Mouse (Mus musculus): Measurements from ENCODE around the gene Cenpx. TPM values are rescaled to one million over a fixed set of nuclear protein-coding genes. Genes with fewer than 3 reads are reported as not detected.

The Cenpx gene
- polyA plus RNA-seq, 1 experiment from 2014 or later: 81.0 TPM

DNA sequence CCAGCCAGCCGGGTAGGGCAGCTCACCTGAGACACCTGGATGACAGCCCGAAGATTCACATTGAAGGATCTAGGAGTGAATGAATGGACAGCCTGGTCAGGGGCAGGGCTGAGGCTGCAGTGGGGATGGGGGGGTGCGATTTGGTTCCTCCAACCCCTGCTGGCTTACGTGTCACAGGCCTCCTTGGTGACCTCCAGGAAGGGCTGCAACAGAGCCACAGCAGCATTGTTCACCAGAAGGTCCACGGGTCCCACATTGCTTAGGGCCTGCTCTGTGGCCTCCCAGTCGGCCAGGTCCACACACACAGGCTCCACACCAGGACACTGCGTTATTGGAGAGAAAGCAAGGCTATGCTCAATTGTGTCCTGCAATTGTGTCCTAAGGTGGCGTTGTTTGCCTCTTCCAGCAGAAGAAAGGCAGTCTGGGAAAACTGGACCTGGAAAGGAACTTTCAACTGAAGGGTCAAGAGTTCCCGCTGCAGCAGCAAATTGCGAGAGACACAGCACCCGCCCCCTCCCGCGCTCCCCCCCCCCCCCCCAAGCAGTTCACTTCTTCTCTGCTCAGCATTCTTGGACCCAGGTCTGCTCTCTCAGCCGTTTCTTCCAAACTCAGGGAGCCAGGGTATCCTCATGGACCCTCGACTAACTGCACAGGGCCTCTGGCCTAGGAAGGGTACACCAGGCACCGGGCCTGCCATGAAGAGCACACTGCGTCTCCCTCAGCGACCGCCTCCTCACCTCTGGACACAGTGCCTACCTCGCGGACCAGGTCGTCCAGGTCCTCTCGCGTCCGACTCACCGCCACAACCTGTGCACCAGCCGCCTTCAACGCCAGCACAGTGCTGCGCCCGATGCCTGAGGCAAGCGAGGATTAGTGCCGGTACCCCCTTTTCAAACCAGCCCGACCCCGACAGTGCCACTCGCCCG lies 13.0 kb upstream of the Cenpx start:
- peak overlapping the region; percentile 63 for H3K4me3 ChIP-seq (ENCODE audit: low read depth, low read length)
- peak overlapping the region; percentile 86 for H3K4me2 ChIP-seq (ENCODE audit: low read depth, low read length)
- TF ChIP-seq CTCF (IDR thresholded peaks at IDR 0.05; ENCODE audit: low read depth) (peak; percentile 5; the same call in 1 of the 2 replicates), EP300 (IDR thresholded peaks at IDR 0.05; ENCODE audit: low read depth) (no peak)
- H3K9me3 ChIP-seq (ENCODE audit: low read length): no peaks in the 10 kb centered on the region
- 22% methylated on average over 34 of the region's 36 CpGs for WGBS (ENCODE audit: insufficient replicate concordance)
- H3K4me1 ChIP-seq (ENCODE audit: insufficient read depth): peaks cover 22% of the 10 kb centered on the region
- H3K27me3 ChIP-seq (ENCODE audit: insufficient read depth, low read length): peaks cover 17% of the 10 kb centered on the region
- DNase-seq (no peak), ATAC-seq (peak; percentile 77)
- H3K36me3 ChIP-seq (replicated peaks; ENCODE audit: insufficient read depth, low read length): 0 out of 2 replicates have a peak, but pooled peaks cover 2% of the 10 kb centered on the region
- peak overlapping the region; percentile 93 for H3K27ac ChIP-seq (ENCODE audit: low read depth)
- peak overlapping the region; percentile 70 for H3K9ac ChIP-seq (replicated peaks)

DNA sequence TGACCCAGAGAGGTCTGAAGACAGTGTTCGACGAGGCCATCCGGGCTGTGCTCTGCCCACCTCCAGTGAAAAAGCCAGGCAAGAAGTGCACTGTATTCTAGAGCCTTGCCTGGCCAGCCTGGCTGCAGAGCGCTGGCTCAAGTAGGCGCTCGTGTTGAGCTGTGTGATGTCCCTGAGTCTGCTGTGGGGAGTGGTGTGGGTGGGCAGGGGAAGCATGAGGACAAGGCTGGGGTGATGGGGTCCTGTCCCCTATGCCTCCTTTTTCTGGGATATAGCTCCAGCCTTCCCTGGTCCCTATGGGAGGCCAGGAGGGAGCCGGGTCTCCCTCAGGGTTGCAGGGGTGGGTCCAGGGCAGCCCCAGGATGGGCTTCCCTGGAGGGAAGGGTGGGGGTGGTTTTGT lies 10.0 kb upstream of the Cenpx start:
- H3K27me3 ChIP-seq (ENCODE audit: insufficient read depth, low read length): peaks cover 24% of the 10 kb centered on the region
- WGBS (ENCODE audit: insufficient replicate concordance): 91% methylated on average over 6 of the region's 7 CpGs
- H3K9ac ChIP-seq (replicated peaks): no peak overlapping the region
- peaks cover 30% of the 10 kb centered on the region for H3K4me1 ChIP-seq (ENCODE audit: insufficient read depth)
- no peaks in the 10 kb centered on the region for H3K9me3 ChIP-seq (ENCODE audit: low read length)
- TF ChIP-seq CTCF (IDR thresholded peaks at IDR 0.05; ENCODE audit: low read depth): no peak
- no peak for TF ChIP-seq EP300 (IDR thresholded peaks at IDR 0.05; ENCODE audit: low read depth)
- DNase-seq (no peak), ATAC-seq (no peak)
- H3K4me2 ChIP-seq (ENCODE audit: low read depth, low read length): no peak overlapping the region
- no peak overlapping the region for H3K27ac ChIP-seq (ENCODE audit: low read depth)
- no peak overlapping the region for H3K4me3 ChIP-seq (ENCODE audit: low read depth, low read length)
- peaks cover 9% of the 10 kb centered on the region for H3K36me3 ChIP-seq (replicated peaks; ENCODE audit: insufficient read depth, low read length)

GRCm38 (mm10) chr11:120722761-120723382 lies 9.3 kb upstream of the Cenpx start:
- Histone ChIP-seq H3K27ac (ENCODE audit: low read depth) (no peak overlapping the region), H3K4me1 (ENCODE audit: insufficient read depth) (peaks cover 30% of the 10 kb centered on the region), H3K9me3 (ENCODE audit: low read length) (no peaks in the 10 kb centered on the region), H3K27me3 (ENCODE audit: insufficient read depth, low read length) (peaks cover 24% of the 10 kb centered on the region), H3K4me3 (ENCODE audit: low read depth, low read length) (no peak overlapping the region), H3K9ac (replicated peaks) (no peak overlapping the region), H3K4me2 (ENCODE audit: low read depth, low read length) (no peak overlapping the region), H3K36me3 (replicated peaks; ENCODE audit: insufficient read depth, low read length) (peaks cover 15% of the 10 kb centered on the region)
- ATAC-seq: no peak
- TF ChIP-seq EP300 (IDR thresholded peaks at IDR 0.05; ENCODE audit: low read depth): no peak
- TF ChIP-seq CTCF (IDR thresholded peaks at IDR 0.05; ENCODE audit: low read depth): no peak
- DNase-seq: no peak
- 79% methylated on average over 11 of the region's 11 CpGs for WGBS (ENCODE audit: insufficient replicate concordance)

- peak overlapping the region; percentile 83 for H3K4me2 ChIP-seq (ENCODE audit: low read depth, low read length)
- H3K36me3 ChIP-seq (replicated peaks; ENCODE audit: insufficient read depth, low read length): peaks cover 15% of the 10 kb centered on the region
- no peaks in the 10 kb centered on the region for H3K9me3 ChIP-seq (ENCODE audit: low read length)
- TF ChIP-seq EP300 (IDR thresholded peaks at IDR 0.05; ENCODE audit: low read depth): no peak
- TF ChIP-seq CTCF (IDR thresholded peaks at IDR 0.05; ENCODE audit: low read depth): 0 out of 2 replicates have a peak, but pooled peaks have one; percentile 9
- H3K4me1 ChIP-seq (ENCODE audit: insufficient read depth): peaks cover 30% of the 10 kb centered on the region
- H3K9ac ChIP-seq (replicated peaks): 0 out of 2 replicates have a peak overlapping the region, but pooled peaks have one; percentile 48
- H3K27ac ChIP-seq (ENCODE audit: low read depth): no peak overlapping the region
- ATAC-seq (no peak), DNase-seq (no peak)
- H3K4me3 ChIP-seq (ENCODE audit: low read depth, low read length): peak overlapping the region; percentile 50
- peaks cover 24% of the 10 kb centered on the region for H3K27me3 ChIP-seq (ENCODE audit: insufficient read depth, low read length)
- 22% methylated on average over 21 of the region's 21 CpGs for WGBS (ENCODE audit: insufficient replicate concordance)
These were observed 8.6 kb upstream of the Cenpx start for GRCm38 (mm10) chr11:120722067-120722630.

- Histone ChIP-seq H3K27me3 (ENCODE audit: insufficient read depth, low read length) (peaks cover 24% of the 10 kb centered on the region), H3K4me1 (ENCODE audit: insufficient read depth) (peaks cover 25% of the 10 kb centered on the region), H3K27ac (ENCODE audit: low read depth) (no peak within 1 kb of the TSS), H3K9me3 (ENCODE audit: low read length) (no peaks in the 10 kb centered on the region), H3K4me2 (ENCODE audit: low read depth, low read length) (peak within 1 kb of the TSS; percentile 83), H3K36me3 (replicated peaks; ENCODE audit: insufficient read depth, low read length) (peaks cover 15% of the 10 kb centered on the region), H3K4me3 (ENCODE audit: low read depth, low read length) (peak within 1 kb of the TSS; percentile 50), H3K9ac (replicated peaks) (peak within 1 kb of the TSS; percentile 48)
- under 1% methylated on average over 74 of the region's 90 CpGs for WGBS (ENCODE audit: insufficient replicate concordance)
- peak; percentile 18 for ATAC-seq
- DNase-seq: peak; percentile 46
- TF ChIP-seq EP300 (IDR thresholded peaks at IDR 0.05; ENCODE audit: low read depth) (no peak), CTCF (IDR thresholded peaks at IDR 0.05; ENCODE audit: low read depth) (no peak)
These were observed 7.9 kb upstream of the Cenpx start, which contains the start of gene Rac3 for GRCm38 (mm10) chr11:120721124-120722066. Gene Rac3 (plus strand): TSS chr11:120721470.
